Mouse (Mus musculus) midbrain, embryonic 16.5 days (tissue): Measurements from ENCODE around the gene Zranb1. TPM values are rescaled to one million over a fixed set of nuclear protein-coding genes. Genes with fewer than 3 reads are reported as not detected.
A peak's percentile ranks its signal among the peaks of the same experiment; 100 is the strongest.

ENCODE experiments used
- ATAC-seq: fragments of 200-750 bp; cut with Nextera tagmentation; 2 replicates; pipeline ENCODE4 v1.8.0; 2017; ENCODE audit warnings: moderate TSS enrichment
- H3K27ac ChIP-seq: fragments of 300-500 bp; sonication (generic); 2 replicates; pipeline ENCODE4 v1.5.1; 2014; ENCODE audit warnings: mild to moderate bottlenecking, low read length, mixed read lengths
- H3K27me3 ChIP-seq: fragments of 300-500 bp; sonication (generic); 2 replicates; pipeline ENCODE4 v1.6.1; 2014; ENCODE audit warnings: low read depth, low read length, mixed read lengths; ENCODE audit not compliant: control insufficient read depth, insufficient read depth
- H3K36me3 ChIP-seq: fragments of 300-500 bp; sonication (generic); 2 replicates; pipeline ENCODE4 v1.6.1; 2014; ENCODE audit warnings: mild to moderate bottlenecking, low read length, moderate library complexity, mixed read lengths; ENCODE audit not compliant: control insufficient read depth, insufficient read depth
- H3K4me1 ChIP-seq: fragments of 300-500 bp; sonication (generic); 2 replicates; pipeline ENCODE4 v1.6.1; 2014; ENCODE audit warnings: mild to moderate bottlenecking, low read length, mixed read lengths; ENCODE audit not compliant: control insufficient read depth, insufficient read depth
- H3K4me2 ChIP-seq: fragments of 300-500 bp; sonication (generic); 2 replicates; pipeline ENCODE4 v1.6.1; 2014; ENCODE audit warnings: mild to moderate bottlenecking, low read length, mixed read lengths
- H3K4me3 ChIP-seq: fragments of 300-500 bp; sonication (generic); 2 replicates; pipeline ENCODE4 v1.5.1; 2014; ENCODE audit warnings: low read depth, mild to moderate bottlenecking, low read length, moderate library complexity, mixed read lengths
- H3K9ac ChIP-seq: fragments of 300-500 bp; sonication (generic); 2 replicates; pipeline ENCODE4 v1.6.1; 2014; ENCODE audit warnings: low read depth, low read length, mixed read lengths
- H3K9me3 ChIP-seq: fragments of 300-500 bp; sonication (generic); replicated peaks from 2 replicates; pipeline ENCODE4 v1.6.1; 2014; ENCODE audit warnings: mild to moderate bottlenecking, low read length, mixed read lengths; ENCODE audit not compliant: control insufficient read depth, poor library complexity, severe bottlenecking
- WGBS: fragments of 180-500 bp; shearing (Covaris S2); extraction: QIAGEN DNeasy Blood & Tissue Kit; methylation state at CpG from one replicate; pipeline ENCODE4 v1.1.7; 2014; 5-methylcytosine and 5-hydroxymethylcytosine counted together
- polyA plus RNA-seq: library from polyadenylated mRNA; unstranded; fragments of >200 nt; fragmentation: Nextera tagmentation; extraction: Ambion mirVana; gene quantifications from 2 replicates; pipeline ENCODE4 v1.2.1, GENCODE M21; 2015

Zranb1 gene
- polyA plus RNA-seq, 1 experiment from 2014 or later: 19.2 TPM

- H3K4me2 ChIP-seq: no peak overlapping the region
- 79% methylated on average over 6 of the region's 6 CpGs for WGBS
- H3K4me3 ChIP-seq: no peak overlapping the region
- no peak for ATAC-seq
- H3K27me3 ChIP-seq: no peaks in the 10 kb centered on the region
- peaks cover 9% of the 10 kb centered on the region for H3K4me1 ChIP-seq
- no peak overlapping the region for H3K9ac ChIP-seq
- H3K27ac ChIP-seq: peak overlapping the region; percentile 42; the same call in 1 of the 2 replicates
- H3K9me3 ChIP-seq: no peaks in the 10 kb centered on the region
- peaks cover 7% of the 10 kb centered on the region for H3K36me3 ChIP-seq
Observed at GRCm38 (mm10) chr7:133002271-133002670, 71.3 kb downstream of the Zranb1 start.

- WGBS: 30% methylated on average over 3 of the region's 3 CpGs
- Histone ChIP-seq H3K4me2 (no peak overlapping the region), H3K9ac (no peak overlapping the region), H3K4me1 (peaks cover 9% of the 10 kb centered on the region), H3K27me3 (no peaks in the 10 kb centered on the region), H3K9me3 (no peaks in the 10 kb centered on the region), H3K4me3 (no peak overlapping the region), H3K27ac (no peak overlapping the region), H3K36me3 (peaks cover 7% of the 10 kb centered on the region)
- no peak for ATAC-seq
Observed at GRCm38 (mm10) chr7:133003421-133003820, 72.5 kb downstream of the Zranb1 start.

- no peak overlapping the region for H3K4me3 ChIP-seq
- H3K9me3 ChIP-seq: no peaks in the 10 kb centered on the region
- H3K4me2 ChIP-seq: no peak overlapping the region
- 85% methylated on average over 7 of the region's 7 CpGs for WGBS
- H3K27ac ChIP-seq: no peak overlapping the region
- no peak for ATAC-seq
- no peak overlapping the region for H3K9ac ChIP-seq
- H3K36me3 ChIP-seq: no peaks in the 10 kb centered on the region
- H3K4me1 ChIP-seq: peaks cover 21% of the 10 kb centered on the region
- no peaks in the 10 kb centered on the region for H3K27me3 ChIP-seq
Observed at GRCm38 (mm10) chr7:133005772-133006171, 74.8 kb downstream of the Zranb1 start.

GRCm38 (mm10) chr7:133007343-133007742, 76.4 kb downstream of the Zranb1 start:
- H3K9me3 ChIP-seq: no peaks in the 10 kb centered on the region
- no peak for ATAC-seq
- peaks cover 30% of the 10 kb centered on the region for H3K4me1 ChIP-seq
- no peak overlapping the region for H3K9ac ChIP-seq
- H3K4me2 ChIP-seq: no peak overlapping the region
- H3K27me3 ChIP-seq: no peaks in the 10 kb centered on the region
- H3K27ac ChIP-seq: no peak overlapping the region
- no peaks in the 10 kb centered on the region for H3K36me3 ChIP-seq
- 80% methylated on average over 11 of the region's 11 CpGs for WGBS
- no peak overlapping the region for H3K4me3 ChIP-seq

GRCm38 (mm10) chr7:133008663-133009062, 77.7 kb downstream of the Zranb1 start:
- ATAC-seq: no peak
- H3K4me1 ChIP-seq: peaks cover 40% of the 10 kb centered on the region
- H3K4me3 ChIP-seq: no peak overlapping the region
- no peaks in the 10 kb centered on the region for H3K27me3 ChIP-seq
- no peak overlapping the region for H3K9ac ChIP-seq
- H3K27ac ChIP-seq: no peak overlapping the region
- H3K36me3 ChIP-seq: no peaks in the 10 kb centered on the region
- H3K9me3 ChIP-seq: no peaks in the 10 kb centered on the region
- H3K4me2 ChIP-seq: no peak overlapping the region
- 90% methylated on average over 4 of the region's 4 CpGs for WGBS

GRCm38 (mm10) chr7:133009676-133010075, 78.7 kb downstream of the Zranb1 start:
- no peaks in the 10 kb centered on the region for H3K27me3 ChIP-seq
- no peak for ATAC-seq
- no peak overlapping the region for H3K27ac ChIP-seq
- peaks cover 48% of the 10 kb centered on the region for H3K4me1 ChIP-seq
- no peak overlapping the region for H3K9ac ChIP-seq
- WGBS: 88% methylated on average over 8 of the region's 8 CpGs
- no peak overlapping the region for H3K4me3 ChIP-seq
- H3K9me3 ChIP-seq: no peaks in the 10 kb centered on the region
- no peak overlapping the region for H3K4me2 ChIP-seq
- H3K36me3 ChIP-seq: no peaks in the 10 kb centered on the region

GRCm38 (mm10) chr7:133010477-133010876, 79.5 kb downstream of the Zranb1 start:
- H3K27me3 ChIP-seq: no peaks in the 10 kb centered on the region
- no peaks in the 10 kb centered on the region for H3K9me3 ChIP-seq
- H3K27ac ChIP-seq: peak overlapping the region; percentile 75; the same call in 1 of the 2 replicates
- no peaks in the 10 kb centered on the region for H3K36me3 ChIP-seq
- no peak for ATAC-seq
- WGBS: 87% methylated on average over 3 of the region's 3 CpGs
- H3K4me1 ChIP-seq: peaks cover 56% of the 10 kb centered on the region
- H3K4me3 ChIP-seq: no peak overlapping the region
- H3K4me2 ChIP-seq: no peak overlapping the region
- H3K9ac ChIP-seq: no peak overlapping the region

GRCm38 (mm10) chr7:133011191-133011590, 80.2 kb downstream of the Zranb1 start:
- no peaks in the 10 kb centered on the region for H3K27me3 ChIP-seq
- peak overlapping the region; percentile 28 for H3K4me2 ChIP-seq
- H3K4me3 ChIP-seq: no peak overlapping the region
- H3K9me3 ChIP-seq: no peaks in the 10 kb centered on the region
- 16% methylated on average over 5 of the region's 5 CpGs for WGBS
- H3K4me1 ChIP-seq: peaks cover 60% of the 10 kb centered on the region
- H3K36me3 ChIP-seq: no peaks in the 10 kb centered on the region
- peak; percentile 36; the same call in 1 of the 2 replicates for ATAC-seq
- peak overlapping the region; percentile 75 for H3K27ac ChIP-seq
- H3K9ac ChIP-seq: no peak overlapping the region; the same call in 1 of the 2 replicates

- peak overlapping the region; percentile 75 for H3K27ac ChIP-seq
Observed at GRCm38 (mm10) chr7:133011611-133012010, 80.7 kb downstream of the Zranb1 start.

More at GRCm38 (mm10) chr7:133011611-133012010, 80.7 kb downstream of the Zranb1 start:
- Histone ChIP-seq H3K4me1 (peaks cover 60% of the 10 kb centered on the region), H3K4me3 (no peak overlapping the region), H3K9ac (no peak overlapping the region), H3K4me2 (peak overlapping the region; percentile 11; the same call in 1 of the 2 replicates), H3K36me3 (no peaks in the 10 kb centered on the region), H3K27me3 (no peaks in the 10 kb centered on the region), H3K9me3 (no peaks in the 10 kb centered on the region)
- WGBS: 26% methylated on average over 4 of the region's 4 CpGs
- ATAC-seq: no peak
